Mouse (Mus musculus): ENCODE measurements around the gene Crybb2.

Crybb2 gene

GRCm38 (mm10) chr5:113090077-113090690 lies 20.3 kb upstream of the Crybb2 start:
- no peak for DNase-seq (ENCODE audit: low read depth)

- DNase-seq (ENCODE audit: low read depth), result no peak
Observed at GRCm38 (mm10) chr5:113087465-113087864, 17.5 kb upstream of the Crybb2 start.

DNA sequence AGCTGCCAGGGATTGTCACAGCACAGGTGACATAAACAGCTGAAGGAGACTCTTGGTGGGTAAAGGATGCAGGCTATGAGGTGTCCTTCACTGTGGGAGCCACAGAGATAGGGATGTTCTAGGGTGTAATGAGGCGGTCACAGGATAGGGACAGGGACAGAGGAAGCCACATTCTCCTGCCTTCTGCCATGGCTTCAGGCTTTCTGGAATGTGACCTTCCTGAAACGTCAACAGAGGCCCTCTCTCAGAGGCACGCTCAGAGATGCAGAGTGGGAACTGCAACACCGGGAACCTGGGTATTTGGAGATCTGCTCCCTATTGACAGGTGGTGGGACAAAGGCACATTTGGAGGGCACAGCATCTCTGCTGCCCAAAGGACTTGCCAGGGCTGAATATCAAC lies 17.1 kb upstream of the Crybb2 start:
- no peak for DNase-seq (ENCODE audit: low read depth)

- DNase-seq (ENCODE audit: low read depth), result no peak
Observed at GRCm38 (mm10) chr5:113086439-113086838, 16.5 kb upstream of the Crybb2 start.

DNA sequence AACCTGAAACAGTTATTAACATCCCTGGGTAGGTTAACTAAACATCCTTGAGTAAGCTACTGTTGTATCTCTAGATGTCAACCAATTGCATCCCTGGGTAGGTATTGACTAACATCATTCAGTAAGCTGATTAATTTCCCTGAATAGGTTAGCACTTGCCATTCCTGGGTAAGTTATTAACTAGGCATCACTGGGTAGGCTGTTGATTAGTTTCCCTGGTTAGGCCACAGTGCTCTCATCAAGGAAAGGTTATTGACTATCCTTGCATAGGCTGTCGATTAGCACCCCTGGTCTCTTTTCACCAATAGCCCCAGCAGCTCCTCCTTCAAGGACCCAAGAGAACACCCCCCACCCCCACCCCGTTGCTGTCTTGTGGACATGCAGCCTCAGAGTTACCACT lies 16.0 kb upstream of the Crybb2 start:
- no peak for DNase-seq (ENCODE audit: low read depth)

DNA sequence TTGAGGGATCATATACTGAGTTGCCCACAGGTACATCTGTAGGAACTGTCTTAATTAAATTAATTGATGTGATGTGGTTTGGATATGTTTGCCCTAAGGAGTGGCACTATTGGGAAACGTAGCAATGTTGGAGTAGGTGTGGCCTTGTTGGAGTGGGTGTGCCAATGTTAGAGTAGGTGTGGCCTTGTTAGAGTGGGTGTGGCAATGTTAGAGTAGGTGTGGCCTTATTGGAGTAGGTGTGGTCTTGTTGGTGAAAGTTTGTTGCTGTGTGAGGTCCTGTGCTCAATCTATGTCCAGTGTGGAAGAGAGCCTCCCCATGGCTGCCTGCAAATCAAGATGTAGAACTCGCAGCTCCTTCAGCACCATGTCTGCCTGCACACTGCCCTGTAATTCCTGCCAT lies 14.4 kb upstream of the Crybb2 start:
- no peak for DNase-seq (ENCODE audit: low read depth)

DNA sequence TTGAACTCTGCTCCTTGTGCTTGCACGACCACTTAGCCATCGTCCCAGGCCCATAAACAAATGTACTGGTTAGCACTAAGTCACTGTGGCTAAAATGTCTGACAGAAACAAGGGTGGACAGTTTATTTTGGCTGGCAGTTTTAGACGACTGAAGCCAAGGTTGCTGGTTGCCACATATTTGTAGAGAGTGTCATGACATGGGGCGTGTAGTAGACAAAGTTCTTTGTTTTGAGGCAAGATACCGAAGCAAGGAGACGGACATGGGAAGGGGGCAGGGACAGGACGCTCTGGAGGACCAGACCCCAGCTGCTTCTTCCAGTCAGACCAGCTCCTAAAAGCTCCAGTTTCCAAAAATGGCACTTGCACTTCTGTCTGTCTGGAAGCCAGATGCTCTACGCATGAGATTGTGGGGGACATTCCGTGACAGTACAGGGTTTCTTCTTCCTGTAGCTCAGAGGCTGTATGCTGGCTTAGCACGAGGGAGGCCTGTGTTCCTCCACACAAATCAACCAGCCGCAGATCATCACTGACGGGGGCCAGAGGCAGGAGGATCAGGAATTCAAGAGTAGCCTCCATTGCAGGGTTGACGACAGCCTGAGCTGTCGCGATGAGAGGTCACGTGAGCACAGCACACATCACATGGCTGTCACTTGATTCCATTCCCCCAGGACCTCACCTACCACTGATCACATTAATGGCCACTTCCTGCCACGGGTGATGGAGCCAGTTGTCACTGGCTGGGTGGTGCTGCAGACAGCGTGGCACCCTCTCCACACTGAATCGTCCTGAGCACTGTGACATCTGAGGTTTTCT lies 12.6 kb upstream of the Crybb2 start:
- no peak for DNase-seq (ENCODE audit: low read depth)

- no peak for DNase-seq (ENCODE audit: low read depth)
Observed at GRCm38 (mm10) chr5:113081439-113081838, 11.5 kb upstream of the Crybb2 start, which contains the start of gene Crybb3. Crybb3 (minus strand) TSS chr5:113081584.

- no peak for DNase-seq (ENCODE audit: low read depth)
Observed at GRCm38 (mm10) chr5:113081020-113081419, 11.1 kb upstream of the Crybb2 start.

DNA sequence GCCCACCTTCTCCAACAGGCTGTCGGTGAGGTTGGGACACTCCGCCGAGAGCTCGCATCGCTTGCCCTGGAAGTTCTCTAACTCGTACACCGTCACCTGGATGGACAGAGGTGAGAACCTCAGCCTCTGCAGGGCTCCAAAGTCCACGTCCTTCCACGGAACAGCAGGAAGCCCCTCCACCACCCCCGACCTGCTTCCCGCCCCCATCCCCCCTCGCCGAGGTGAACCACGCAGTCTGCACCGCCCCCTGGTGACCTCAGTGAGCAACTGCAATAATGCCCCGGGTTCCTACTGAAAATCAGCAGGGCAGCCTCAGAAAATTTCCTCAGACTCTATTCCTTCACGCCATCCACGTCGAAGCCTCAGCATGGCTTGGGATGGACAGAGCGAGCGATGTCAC lies 9.9 kb upstream of the Crybb2 start:
- DNase-seq (ENCODE audit: low read depth), result no peak

DNA sequence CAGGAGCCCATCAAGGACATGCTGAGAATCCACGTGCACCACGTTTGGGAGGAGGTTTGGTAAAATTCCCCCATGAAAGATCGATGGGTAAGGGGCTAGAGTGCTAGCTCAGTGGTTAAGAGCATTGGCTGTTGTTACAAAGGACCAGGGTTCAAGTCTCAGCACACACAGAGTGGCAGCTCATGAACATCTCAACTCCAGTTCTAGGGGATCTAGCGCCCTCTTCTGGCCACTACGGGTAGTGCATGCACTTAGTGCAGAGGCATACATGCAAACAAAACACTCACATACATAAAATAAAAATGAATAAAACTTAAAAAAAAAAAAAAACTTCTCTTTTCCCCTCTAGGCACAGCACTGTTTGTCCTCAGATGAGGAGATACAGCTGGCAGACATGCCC lies 8.8 kb upstream of the Crybb2 start:
- peak; percentile 17 for DNase-seq (ENCODE audit: low read depth)

DNA sequence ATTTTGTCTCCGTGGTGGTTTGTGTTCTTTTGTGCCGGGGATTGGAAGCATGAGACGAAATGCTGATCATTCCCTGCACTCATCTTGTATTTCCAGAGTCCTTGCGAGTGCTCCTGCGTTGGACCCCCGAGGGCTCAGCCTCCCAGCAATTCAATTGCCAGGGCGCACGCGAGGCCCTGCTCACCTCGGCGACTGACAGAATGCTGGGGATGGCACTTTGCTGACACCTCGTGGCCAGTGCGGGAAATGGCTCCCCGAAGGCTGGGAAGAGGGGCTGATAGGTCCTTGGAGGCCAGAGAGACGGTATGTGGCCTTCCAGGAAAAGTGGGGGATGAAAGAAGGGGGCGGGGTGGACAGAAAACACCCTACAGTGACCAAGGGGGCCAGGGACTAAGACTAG lies 15.6 kb downstream of the Crybb2 start:
- peak; percentile 43 for DNase-seq (ENCODE audit: low read depth)

DNA sequence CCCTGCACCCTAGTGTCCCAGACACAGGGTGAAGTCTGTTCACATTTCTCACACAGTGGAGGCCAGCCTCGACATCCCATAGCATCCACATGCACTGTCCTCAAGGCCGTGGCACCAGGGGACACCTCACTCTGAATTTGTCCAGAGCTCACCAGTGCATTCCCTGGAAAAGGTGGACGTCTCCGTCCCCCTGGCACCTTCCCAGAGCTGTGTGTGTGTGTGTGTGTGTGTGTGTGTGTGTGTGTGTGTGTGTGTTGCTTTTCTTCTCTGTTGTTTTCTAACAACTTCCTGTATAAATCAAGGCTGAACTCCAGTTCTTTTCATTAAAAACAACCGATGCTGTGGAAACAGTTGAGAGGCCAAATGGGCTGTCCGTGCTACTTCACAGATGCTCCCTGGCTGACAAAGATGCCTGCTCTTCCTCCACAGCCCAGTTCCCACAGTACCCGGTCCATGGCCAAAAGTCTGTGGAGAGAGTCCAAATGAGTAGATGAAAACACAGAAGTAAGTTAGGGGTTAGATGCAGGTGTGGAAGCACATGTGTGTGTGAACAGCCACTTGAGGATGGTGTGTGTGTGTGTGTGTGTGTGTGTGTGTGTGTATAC lies 19.2 kb downstream of the Crybb2 start:
- no peak for DNase-seq (ENCODE audit: low read depth)

- no peak for DNase-seq (ENCODE audit: low read depth)
Observed at GRCm38 (mm10) chr5:113049876-113050275, 20.0 kb downstream of the Crybb2 start.

DNA sequence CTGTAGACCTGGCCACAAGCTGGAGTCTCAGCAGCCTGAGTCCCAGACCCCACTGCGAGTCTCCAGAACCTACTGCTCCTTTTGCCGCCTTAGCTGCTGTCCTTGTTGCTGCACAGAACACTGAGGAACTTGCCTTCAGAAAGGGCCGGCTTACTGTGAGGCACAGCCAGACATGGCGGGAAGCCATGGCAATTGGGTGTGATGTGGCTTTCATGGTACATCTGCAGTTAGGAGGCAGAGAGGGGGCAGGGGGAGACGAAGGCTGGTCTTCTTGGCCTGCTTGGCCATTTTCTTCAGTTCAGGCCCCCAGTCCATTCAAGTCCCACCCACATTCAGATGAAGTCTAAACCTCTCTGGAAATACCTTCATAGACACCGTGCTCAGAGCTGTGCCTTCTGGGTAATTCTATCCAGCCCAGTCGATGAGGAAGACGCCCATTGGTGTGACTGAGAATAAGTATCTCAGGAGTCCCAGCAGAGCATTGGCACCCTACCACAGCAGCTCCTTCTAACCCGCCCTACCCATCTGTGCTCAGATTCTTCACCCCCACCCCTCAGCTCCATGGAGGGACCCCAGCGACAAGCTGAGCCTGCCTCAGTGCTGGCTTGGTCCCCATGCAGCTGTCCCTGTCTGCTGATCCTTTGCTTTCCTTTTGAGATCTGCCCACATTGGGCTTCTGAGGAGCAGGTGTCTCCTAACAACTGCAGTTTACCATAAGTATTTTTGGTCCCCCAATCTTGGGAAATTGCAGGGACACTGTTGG lies 24.2 kb downstream of the Crybb2 start:
- no peak for DNase-seq (ENCODE audit: low read depth)

- DNase-seq (ENCODE audit: low read depth), result no peak
Observed at GRCm38 (mm10) chr5:113043531-113043930, 26.4 kb downstream of the Crybb2 start.

DNA sequence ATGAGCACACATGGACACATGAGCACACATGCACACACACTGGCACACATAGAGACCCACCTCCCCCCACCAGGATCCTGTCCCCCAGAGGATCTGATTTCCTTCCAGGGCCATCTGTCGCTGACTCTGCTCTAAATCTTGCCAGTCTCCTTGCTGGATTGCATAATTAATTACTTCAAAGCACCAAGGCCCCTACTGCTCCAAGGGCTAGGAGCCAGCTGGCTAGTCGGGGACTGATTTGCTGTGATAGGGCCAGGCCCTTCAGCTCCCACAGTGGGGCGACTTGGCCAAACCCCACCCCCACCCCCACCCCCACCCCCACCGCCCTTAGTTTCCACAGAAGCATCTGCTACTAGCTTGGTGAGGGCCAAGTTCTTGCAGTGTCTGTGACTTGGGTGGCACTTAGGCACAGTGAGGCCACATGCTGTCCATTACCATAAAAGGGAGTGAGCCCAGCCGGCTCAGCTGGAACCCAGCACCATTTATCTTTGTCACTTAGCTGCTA lies 28.3 kb downstream of the Crybb2 start:
- DNase-seq (ENCODE audit: low read depth), result no peak

GRCm38 (mm10) chr5:113040776-113041175 lies 29.1 kb downstream of the Crybb2 start:
- no peak for DNase-seq (ENCODE audit: low read depth)

GRCm38 (mm10) chr5:113038601-113039000 lies 31.3 kb downstream of the Crybb2 start:
- DNase-seq (ENCODE audit: low read depth), result no peak

- DNase-seq (ENCODE audit: low read depth), result no peak
Observed at GRCm38 (mm10) chr5:113035094-113036047, 34.5 kb downstream of the Crybb2 start.

GRCm38 (mm10) chr5:113031201-113031754 lies 38.6 kb downstream of the Crybb2 start:
- no peak for DNase-seq (ENCODE audit: low read depth)

All from c-Kit-positive CD71-negative TER-119-negative erythroid progenitor cells, embryonic 14.5 days (primary cell).